Mouse (Mus musculus) subcutaneous adipose tissue, adult 2 months (tissue): ENCODE data around the gene Armc10. TPM values are rescaled to one million over a fixed set of nuclear protein-coding genes. Genes with fewer than 3 reads are reported as not detected.

ENCODE experiments used
- polyA plus RNA-seq: library from polyadenylated mRNA; depleted of rRNA; stranded (reverse); fragments of >200 nt; gene quantifications from 2 replicates; pipeline ENCODE4 v1.2.3, GENCODE M21; 2012; ENCODE audit warnings: low replicate concordance; rRNA removed

Gene Armc10
- polyA plus RNA-seq: 20.3 and 66.6 TPM in 2 replicates

DNA sequence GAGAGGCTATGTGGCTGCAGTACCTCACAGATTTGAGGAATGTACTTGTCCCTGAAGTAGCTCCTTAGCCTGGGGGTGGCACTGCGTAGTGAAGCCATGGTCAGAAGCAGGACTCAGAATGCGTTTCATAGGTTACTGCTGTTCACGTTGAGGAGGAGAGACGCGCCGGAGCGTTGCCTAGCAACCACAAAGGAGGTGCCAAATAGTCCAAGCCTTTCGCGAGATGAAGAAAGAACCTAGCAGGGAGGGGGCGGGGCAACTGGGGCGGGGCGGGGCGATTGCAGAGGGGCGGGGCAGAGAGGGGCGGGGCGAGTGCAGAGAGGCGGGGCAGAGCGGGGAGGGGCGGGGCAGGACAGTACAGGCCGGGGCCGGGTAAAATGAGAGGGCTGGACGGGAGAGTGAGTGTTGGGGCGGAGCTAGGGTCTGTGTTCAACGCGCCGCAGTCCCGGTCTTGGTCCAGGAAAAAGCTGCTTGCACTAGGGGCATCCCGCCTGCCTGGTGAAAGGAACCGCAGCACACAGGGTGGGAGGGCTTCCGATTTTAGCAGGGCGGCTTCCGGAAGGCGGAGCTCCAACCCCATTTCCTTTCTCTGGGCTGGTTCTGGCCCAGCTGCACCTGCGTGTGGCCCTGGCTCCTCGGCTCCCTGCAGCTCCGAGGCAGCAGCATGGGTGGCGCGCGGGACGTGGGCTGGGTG, at the start of gene Armc10, which contains the start of gene Fbxl13:
TSS of gene Armc10 (plus strand) at position 375 of the 694 bp plus-strand sequence.
TSS of gene Fbxl13 (minus strand) at position 196 of the 694 bp plus-strand sequence.

DNA sequence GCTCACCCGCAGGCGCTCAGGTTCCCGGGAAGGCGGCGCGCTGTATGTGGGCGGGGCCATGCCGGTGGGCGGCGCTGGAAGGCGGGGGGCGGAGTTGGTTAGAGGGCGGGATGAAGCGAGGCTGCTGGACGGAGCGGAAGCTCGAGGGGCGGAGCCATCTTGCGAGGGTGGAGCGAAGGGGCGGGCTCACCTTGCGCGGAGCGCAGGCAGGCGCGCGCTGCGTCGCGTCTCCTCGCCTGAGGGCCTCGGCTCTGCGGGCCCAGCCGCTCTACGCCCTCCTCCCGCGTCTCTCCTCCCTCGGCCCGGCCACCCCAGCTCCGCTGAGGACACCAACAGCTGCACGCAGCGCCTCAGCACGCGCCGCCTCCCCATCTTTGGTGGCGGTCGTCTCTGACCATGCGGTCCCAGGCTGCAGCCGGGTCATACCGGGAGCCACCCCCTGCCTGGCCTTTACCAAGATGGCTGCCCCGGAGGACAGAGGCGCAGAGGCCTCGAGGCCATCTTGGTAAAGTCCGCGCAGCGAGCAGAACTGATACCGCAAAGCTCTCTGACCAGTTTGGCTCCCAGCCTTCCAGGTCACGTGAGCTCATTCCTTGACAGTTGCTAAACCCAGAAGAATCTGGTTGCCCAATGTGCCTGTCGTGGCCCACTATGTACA, 55.9 kb downstream of the Armc10 start, which contains the start of gene Napepld:
TSS of gene Napepld (minus strand) at position 46 of the 658 bp plus-strand sequence.

Other genes starting within 250 kb of the Armc10 start
- gene Ccdc146, start 221.1 kb upstream of the Armc10 start, polyA plus RNA-seq: 0.73 TPM in 1 of 2 replicates, not detected in the other
- gene Fam185a, start 220.9 kb upstream of the Armc10 start, polyA plus RNA-seq: 0.97 and 6.0 TPM in 2 replicates
- gene Lrrc17, start 102.3 kb upstream of the Armc10 start, polyA plus RNA-seq: 9.7 and 56.5 TPM in 2 replicates
- gene Fbxl13, start 179 bp upstream of the Armc10 start, polyA plus RNA-seq: 0.87 and 1.5 TPM in 2 replicates
- 12.9 and 13.4 TPM in 2 replicates for gene Napepld, start 55.6 kb downstream of the Armc10 start, polyA plus RNA-seq
- gene Pmpcb, start 91.3 kb downstream of the Armc10 start, polyA plus RNA-seq: 53.2 and 75.4 TPM in 2 replicates
- 3.4 and 11.4 TPM in 2 replicates for gene Dnajc2, start 139.4 kb downstream of the Armc10 start, polyA plus RNA-seq
- 35.2 and 37.2 TPM in 2 replicates for gene Psmc2, start 139.5 kb downstream of the Armc10 start, polyA plus RNA-seq
- not detected in 2 replicates for gene Slc26a5, start 219.8 kb downstream of the Armc10 start, polyA plus RNA-seq